Mouse (Mus musculus) left cerebral cortex, adult 2 months (tissue): ENCODE measurements at regions not wholly inside any gene's neighbourhood (a gene's known extent, or its start where the extent isn't known, plus 50 kb on each side); places are given as distances from the start of the nearest gene placed in this dataset.

Experiments
- DNase-seq, 2 experiments: peaks; one replicate each; pipeline ENCODE4 v3.0.0; 2021 to 2022; ENCODE audit warnings: low spot score in 2 of 2, mixed read lengths in 1 of 2; ENCODE audit errors: extremely low spot score in 1 of 2
- H3K27ac ChIP-seq: fragments of 200-600 bp; 2 replicates; pipeline ENCODE4 v1.8.1; 2022
- H3K4me3 ChIP-seq: fragments of 200-600 bp; 2 replicates; pipeline ENCODE4 v1.8.1; 2022
- CTCF ChIP-seq: fragments of 200-600 bp; IDR thresholded peaks from 2 replicates; pipeline ENCODE4 v1.8.1; 2022; ENCODE audit warnings: antibody characterized with exemption, mild to moderate bottlenecking, moderate library complexity
- intact Hi-C: fragments of 180-260 bp; cut with DNase I; formaldehyde crosslinking; loops from one replicate; pipeline ENCODE4 v1.15.1; 2025

GRCm38 (mm10) chr3:78412669-78413419 lies 873.5 kb downstream of the Rapgef2 start:
- DNase-seq: no peak
- no peak overlapping the region for H3K27ac ChIP-seq
- intact Hi-C loops: no loop called here
- TF ChIP-seq CTCF: no peak
- no peak overlapping the region for H3K4me3 ChIP-seq

- no peak overlapping the region for H3K4me3 ChIP-seq
- no peak for DNase-seq
- TF ChIP-seq CTCF: no peak
- H3K27ac ChIP-seq: no peak overlapping the region
- intact Hi-C loops: no loop called here
These were observed 874.9 kb downstream of the Rapgef2 start for GRCm38 (mm10) chr3:78411395-78411794.

GRCm38 (mm10) chr3:78409237-78409636 lies 877.1 kb downstream of the Rapgef2 start:
- no peak for TF ChIP-seq CTCF

GRCm38 (mm10) chr3:78405760-78406467 lies 880.4 kb downstream of the Rapgef2 start:
- DNase-seq: no peak
- intact Hi-C loops: no loop called here
- Histone ChIP-seq H3K4me3 (no peak overlapping the region), H3K27ac (no peak overlapping the region)
- no peak for TF ChIP-seq CTCF

More at GRCm38 (mm10) chr3:78409237-78409636, 877.1 kb downstream of the Rapgef2 start:
- intact Hi-C loops: no loop called here
- DNase-seq: no peak
- Histone ChIP-seq H3K4me3 (no peak overlapping the region), H3K27ac (no peak overlapping the region)

- Histone ChIP-seq H3K4me3 (no peak overlapping the region), H3K27ac (no peak overlapping the region)
- intact Hi-C loops: loop anchor here (10.0 kb wide), 1 partner anchor 354 kb away; no protein-coding TSS in a partner anchor
- peak; percentile 82 for TF ChIP-seq CTCF
- DNase-seq: peak; percentile 35 to 47
These were observed 927.9 kb downstream of the Rapgef2 start for GRCm38 (mm10) chr3:78358377-78358776.

- no peak for DNase-seq
- no peak overlapping the region for H3K4me3 ChIP-seq
- TF ChIP-seq CTCF: no peak
- intact Hi-C loops: no loop called here
- no peak overlapping the region for H3K27ac ChIP-seq
These were observed 946.4 kb downstream of the Rapgef2 start for GRCm38 (mm10) chr3:78339891-78340290.

GRCm38 (mm10) chr3:78311630-78312406 lies 974.5 kb downstream of the Rapgef2 start:
- TF ChIP-seq CTCF: no peak
- Histone ChIP-seq H3K27ac (no peak overlapping the region), H3K4me3 (no peak overlapping the region)
- no peak for DNase-seq
- intact Hi-C loops: no loop called here

- intact Hi-C loops: no loop called here
- H3K27ac ChIP-seq: no peak overlapping the region
- DNase-seq: no peak
- no peak for TF ChIP-seq CTCF
- H3K4me3 ChIP-seq: no peak overlapping the region
These were observed 985.8 kb downstream of the Rapgef2 start for GRCm38 (mm10) chr3:78300506-78300905.

- Histone ChIP-seq H3K27ac (no peak overlapping the region), H3K4me3 (no peak overlapping the region)
- intact Hi-C loops: no loop called here
- no peak for TF ChIP-seq CTCF
- DNase-seq: no peak
These were observed 994.4 kb downstream of the Rapgef2 start for GRCm38 (mm10) chr3:78291894-78292293.

- intact Hi-C loops: no loop called here
- H3K27ac ChIP-seq: no peak overlapping the region
- no peak overlapping the region for H3K4me3 ChIP-seq
- no peak for TF ChIP-seq CTCF
- no peak for DNase-seq
These were observed 1002.2 kb downstream of the Rapgef2 start for GRCm38 (mm10) chr3:78284071-78284470.

GRCm38 (mm10) chr3:78236920-78237319 lies 1049.4 kb downstream of the Rapgef2 start:
- intact Hi-C loops: no loop called here
- no peak for TF ChIP-seq CTCF
- Histone ChIP-seq H3K4me3 (no peak overlapping the region), H3K27ac (no peak overlapping the region)
- DNase-seq: no peak

- intact Hi-C loops: no loop called here
- no peak overlapping the region for H3K4me3 ChIP-seq
- no peak for DNase-seq
- no peak for TF ChIP-seq CTCF
- H3K27ac ChIP-seq: no peak overlapping the region
These were observed 1076.6 kb downstream of the Rapgef2 start for GRCm38 (mm10) chr3:78209729-78210128.
